Mouse (Mus musculus): ENCODE measurements around the gene Slc9a3r1.

Slc9a3r1 gene

GRCm38 (mm10) chr11:115162832-115163480 is at the start of gene Slc9a3r1:
TSS of gene Slc9a3r1 (plus strand) at chr11:115163341.
- DNase-seq (ENCODE audit: low spot score in 2 of 2): peak; percentile 99 to 100

- no peak for DNase-seq (ENCODE audit: low spot score in 2 of 2)
Observed at GRCm38 (mm10) chr11:115119409-115119808, 43.7 kb upstream of the Slc9a3r1 start.

- DNase-seq (ENCODE audit: low spot score in 2 of 2): no peak
Observed at GRCm38 (mm10) chr11:115128483-115128882, 34.7 kb upstream of the Slc9a3r1 start.

GRCm38 (mm10) chr11:115129508-115130126 is 33.5 kb upstream of the Slc9a3r1 start:
- no peak for DNase-seq (ENCODE audit: low spot score in 2 of 2)

GRCm38 (mm10) chr11:115131768-115132381 is 31.3 kb upstream of the Slc9a3r1 start:
- no peak for DNase-seq (ENCODE audit: low spot score in 2 of 2)

GRCm38 (mm10) chr11:115133800-115134199 is 29.3 kb upstream of the Slc9a3r1 start, which contains the start of gene Cd300lf:
TSS of gene Cd300lf (minus strand) at chr11:115133992.
- DNase-seq (ENCODE audit: low spot score in 2 of 2): no peak

GRCm38 (mm10) chr11:115138597-115139262 is 24.4 kb upstream of the Slc9a3r1 start:
- DNase-seq (ENCODE audit: low spot score in 2 of 2): no peak

- DNase-seq (ENCODE audit: low spot score in 2 of 2): no peak
Observed at GRCm38 (mm10) chr11:115141970-115142369, 21.2 kb upstream of the Slc9a3r1 start.

GRCm38 (mm10) chr11:115147813-115148212 is 15.3 kb upstream of the Slc9a3r1 start:
- DNase-seq (ENCODE audit: low spot score in 2 of 2): no peak

GRCm38 (mm10) chr11:115150741-115151254 is 12.3 kb upstream of the Slc9a3r1 start:
- no peak for DNase-seq (ENCODE audit: low spot score in 2 of 2)

GRCm38 (mm10) chr11:115151755-115152429 is 11.2 kb upstream of the Slc9a3r1 start:
- peak in 1 of 2 experiments; percentile 47 for DNase-seq (ENCODE audit: low spot score in 2 of 2)

GRCm38 (mm10) chr11:115153088-115153487 is 10.1 kb upstream of the Slc9a3r1 start:
- DNase-seq (ENCODE audit: low spot score in 2 of 2): no peak

GRCm38 (mm10) chr11:115153699-115154292 is 9.3 kb upstream of the Slc9a3r1 start:
- DNase-seq (ENCODE audit: low spot score in 2 of 2): peak; percentile 85 to 87

- peak; percentile 59 for DNase-seq (ENCODE audit: low spot score in 2 of 2)
Observed at GRCm38 (mm10) chr11:115155053-115155634, 8.0 kb upstream of the Slc9a3r1 start.

GRCm38 (mm10) chr11:115157933-115158719 is 5.0 kb upstream of the Slc9a3r1 start:
- peak; percentile 83 to 90 for DNase-seq (ENCODE audit: low spot score in 2 of 2)

- peak; percentile 59 to 67 for DNase-seq (ENCODE audit: low spot score in 2 of 2)
Observed at GRCm38 (mm10) chr11:115160016-115160797, 2.9 kb upstream of the Slc9a3r1 start.

GRCm38 (mm10) chr11:115160883-115161577 is 2.1 kb upstream of the Slc9a3r1 start:
- peak; percentile 83 to 98 for DNase-seq (ENCODE audit: low spot score in 2 of 2)

- peak; percentile 50 to 53 for DNase-seq (ENCODE audit: low spot score in 2 of 2)
Observed at GRCm38 (mm10) chr11:115161578-115162204, 1.4 kb upstream of the Slc9a3r1 start.

Measured in thymus, postnatal 10 days (tissue).